Mouse (Mus musculus): ENCODE measurements around the gene Tmem240. TPM values are rescaled to one million over a fixed set of nuclear protein-coding genes. Genes with fewer than 3 reads are reported as not detected.

The Tmem240 gene
- polyA plus RNA-seq, 1 experiment from 2014 or later, result 0.92 TPM

DNA sequence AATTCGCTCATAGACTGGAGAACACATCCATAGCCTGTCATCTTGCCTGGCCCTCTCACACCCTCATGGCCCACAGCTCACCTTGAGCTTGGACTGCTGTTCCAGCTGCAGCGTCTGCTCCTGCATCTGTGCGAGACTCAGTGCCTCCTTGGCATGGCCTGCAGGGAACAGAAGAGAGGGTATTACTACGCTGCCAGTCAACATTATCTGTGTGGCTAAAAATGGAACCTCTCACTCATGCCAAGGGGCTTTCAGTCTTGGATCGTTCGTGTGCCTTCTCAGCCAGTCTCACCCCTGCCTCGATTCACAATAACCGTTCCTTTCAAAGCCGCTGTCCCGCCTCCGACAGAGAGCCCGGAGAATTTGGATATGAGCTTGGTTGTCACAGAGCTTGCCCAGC lies 22.4 kb downstream of the Tmem240 start:
- WGBS, result 93% methylated on average over 12 of the region's 12 CpGs

DNA sequence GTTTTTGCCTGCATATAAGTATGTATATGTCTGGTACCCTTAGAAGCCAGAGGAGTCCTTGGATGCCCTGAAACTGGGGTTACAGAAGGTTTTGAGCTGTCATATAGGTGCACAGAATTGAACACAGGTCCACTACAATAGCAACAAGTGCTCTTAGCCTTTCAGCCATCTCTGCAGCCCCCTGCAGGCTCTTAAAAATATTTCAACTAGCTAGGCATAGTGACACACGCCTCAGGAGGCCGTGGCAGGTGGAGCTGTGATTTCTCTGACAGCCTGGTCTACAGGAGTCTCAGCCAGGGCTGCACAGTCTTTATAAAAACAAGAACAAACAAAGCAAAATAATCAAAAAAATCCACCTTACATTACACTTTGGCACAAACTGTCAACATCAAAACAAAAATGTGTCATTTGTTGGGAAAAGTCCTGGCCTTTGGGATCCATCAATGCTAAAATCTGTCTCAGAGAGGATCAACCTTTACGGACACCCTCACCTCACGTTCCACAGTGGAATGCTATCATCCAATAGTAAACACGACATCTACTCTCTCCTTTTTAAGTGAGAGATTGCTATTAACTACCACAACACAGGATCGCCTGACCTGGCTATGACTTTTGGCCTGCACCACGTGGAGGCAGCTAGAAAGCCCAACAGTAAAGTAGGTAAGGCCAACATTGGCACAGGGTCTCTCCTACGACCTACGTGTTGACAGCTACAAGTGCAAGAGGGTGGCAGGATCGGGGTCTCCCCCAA lies 25.4 kb downstream of the Tmem240 start:
- WGBS, result 4% methylated on average over 10 of the region's 10 CpGs
- no peak for ATAC-seq (ENCODE audit: low read depth)
- Histone ChIP-seq H3K9me3 (ENCODE audit: control insufficient read depth, low read length) (no peaks in the 10 kb centered on the region), H3K36me3 (ENCODE audit: control insufficient read depth, insufficient read depth, low read length) (peaks cover 24% of the 10 kb centered on the region), H3K9ac (ENCODE audit: low read depth, low read length) (peak overlapping the region; percentile 82), H3K27me3 (replicated peaks; ENCODE audit: control insufficient read depth, insufficient read depth, low read length) (no peaks in the 10 kb centered on the region), H3K4me2 (ENCODE audit: low read depth, low read length) (peak overlapping the region; percentile 93), H3K27ac (replicated peaks; ENCODE audit: low read depth, low read length) (0 out of 2 replicates have a peak overlapping the region, but pooled peaks have one; percentile 4), H3K4me3 (ENCODE audit: low read depth, low read length) (peak overlapping the region; percentile 69), H3K4me1 (ENCODE audit: control insufficient read depth, insufficient read depth, low read length) (peaks cover 14% of the 10 kb centered on the region)
- DNase-seq (ENCODE audit: low spot score), result peak; percentile 48

More for the DNA sequence above, 22.4 kb downstream of the Tmem240 start:
- no peak overlapping the region for H3K27ac ChIP-seq (replicated peaks; ENCODE audit: low read depth, low read length)
- no peak for DNase-seq (ENCODE audit: low spot score)
- ATAC-seq (ENCODE audit: low read depth), result no peak
- H3K4me2 ChIP-seq (ENCODE audit: low read depth, low read length), result no peak overlapping the region
- H3K9ac ChIP-seq (ENCODE audit: low read depth, low read length), result no peak overlapping the region
- no peak overlapping the region for H3K4me3 ChIP-seq (ENCODE audit: low read depth, low read length)
- H3K27me3 ChIP-seq (replicated peaks; ENCODE audit: control insufficient read depth, insufficient read depth, low read length), result no peaks in the 10 kb centered on the region
- peaks cover 14% of the 10 kb centered on the region for H3K4me1 ChIP-seq (ENCODE audit: control insufficient read depth, insufficient read depth, low read length)
- H3K36me3 ChIP-seq (ENCODE audit: control insufficient read depth, insufficient read depth, low read length), result peaks cover 52% of the 10 kb centered on the region
- H3K9me3 ChIP-seq (ENCODE audit: control insufficient read depth, low read length), result no peaks in the 10 kb centered on the region

DNA sequence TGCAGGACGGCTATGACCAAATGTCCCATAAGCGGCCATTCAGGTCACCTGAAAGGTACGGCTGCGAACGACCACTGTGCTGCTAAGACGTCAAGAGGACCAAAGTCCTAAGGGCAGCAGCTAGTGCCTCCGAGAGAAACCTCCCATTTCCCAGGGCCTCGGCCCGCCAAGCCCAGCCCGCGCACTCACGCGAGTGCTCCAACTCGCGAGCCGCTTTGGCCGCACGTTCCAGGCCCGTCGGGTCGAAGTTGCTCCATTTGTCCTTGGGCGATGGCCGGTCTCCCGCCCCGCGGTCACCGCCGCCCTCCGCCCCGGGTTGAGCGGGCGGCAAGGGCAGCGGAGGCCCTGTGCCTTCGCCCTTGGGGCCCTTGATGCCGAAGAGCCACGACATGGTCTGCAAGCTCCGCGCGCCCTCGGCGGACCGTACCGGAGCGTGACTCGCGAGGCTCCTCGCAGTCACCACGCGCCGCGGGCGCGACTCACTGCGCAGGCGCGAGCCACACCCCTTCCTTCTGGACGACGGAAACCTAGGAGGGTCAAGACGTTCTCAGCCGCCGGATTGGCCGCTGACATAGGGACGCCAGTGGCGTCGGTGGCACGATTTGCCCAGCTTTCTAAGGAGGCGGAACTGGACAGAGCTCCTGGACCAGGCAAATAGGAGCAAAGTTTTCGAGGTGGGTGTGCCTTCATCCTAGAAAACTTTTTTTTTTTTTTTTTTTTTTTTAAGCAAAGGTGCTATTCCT lies 26.2 kb downstream of the Tmem240 start, which contains the start of gene Atad3a:
TSS of gene Atad3a (minus strand) at position 481 of the 743 bp plus-strand sequence.
- DNase-seq (ENCODE audit: low spot score), result peak; percentile 98
- Histone ChIP-seq H3K9me3 (ENCODE audit: control insufficient read depth, low read length) (no peaks in the 10 kb centered on the region), H3K27me3 (replicated peaks; ENCODE audit: control insufficient read depth, insufficient read depth, low read length) (no peaks in the 10 kb centered on the region), H3K4me1 (ENCODE audit: control insufficient read depth, insufficient read depth, low read length) (peaks cover 14% of the 10 kb centered on the region), H3K4me2 (ENCODE audit: low read depth, low read length) (peak within 1 kb of the TSS; percentile 93), H3K9ac (ENCODE audit: low read depth, low read length) (peak within 1 kb of the TSS; percentile 82), H3K36me3 (ENCODE audit: control insufficient read depth, insufficient read depth, low read length) (peaks cover 17% of the 10 kb centered on the region), H3K27ac (replicated peaks; ENCODE audit: low read depth, low read length) (peak within 1 kb of the TSS; percentile 56; the same call in 1 of the 2 replicates), H3K4me3 (ENCODE audit: low read depth, low read length) (peak within 1 kb of the TSS; percentile 69)
- under 1% methylated on average over 38 of the region's 68 CpGs for whole genome bisulfite sequencing
- peak; percentile 98 for ATAC-seq (ENCODE audit: low read depth)

DNA sequence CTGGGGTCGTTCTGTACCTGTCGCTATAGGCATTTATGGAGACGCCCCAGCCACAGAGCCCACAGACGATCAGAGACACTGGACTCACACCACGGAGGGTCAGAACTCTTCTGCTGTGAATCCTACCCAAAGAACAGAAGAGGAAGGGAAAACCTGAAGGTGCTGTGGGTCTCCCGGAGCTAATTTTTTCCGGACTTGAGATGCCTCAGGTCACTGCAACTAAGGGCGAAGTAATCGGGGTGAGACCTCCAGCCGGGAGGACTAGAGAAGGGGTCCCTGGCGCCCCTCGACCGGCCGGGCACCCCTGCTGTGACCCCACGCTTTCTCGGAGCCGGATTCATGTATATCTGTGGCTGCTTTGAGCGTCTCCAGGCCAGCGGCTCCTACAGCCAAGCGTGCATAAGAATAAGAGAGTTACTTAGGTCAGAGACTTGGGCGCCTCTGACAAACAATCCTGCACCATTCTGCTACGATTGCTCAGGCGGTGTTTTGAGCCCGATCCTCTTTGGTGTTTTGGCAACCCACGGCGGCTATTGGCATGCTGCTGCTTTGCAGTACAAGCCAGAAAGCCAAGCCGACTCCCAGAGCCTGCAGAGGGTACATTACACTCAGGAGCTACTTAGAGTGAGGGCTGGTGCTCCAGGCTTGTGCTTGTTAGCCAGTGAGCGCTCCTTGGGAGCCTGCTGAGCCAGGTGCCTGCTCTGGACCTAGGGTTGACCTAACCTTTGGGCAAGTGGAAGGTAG lies 26.9 kb downstream of the Tmem240 start:
- H3K4me1 ChIP-seq (ENCODE audit: control insufficient read depth, insufficient read depth, low read length), result peaks cover 14% of the 10 kb centered on the region
- 3% methylated on average over 28 of the region's 28 CpGs for WGBS
- peak overlapping the region; percentile 93 for H3K4me2 ChIP-seq (ENCODE audit: low read depth, low read length)
- peak overlapping the region; percentile 82 for H3K9ac ChIP-seq (ENCODE audit: low read depth, low read length)
- H3K27ac ChIP-seq (replicated peaks; ENCODE audit: low read depth, low read length), result peak overlapping the region; percentile 56; the same call in 1 of the 2 replicates
- peaks cover 10% of the 10 kb centered on the region; the same call in 1 of the 2 replicates for H3K36me3 ChIP-seq (ENCODE audit: control insufficient read depth, insufficient read depth, low read length)
- H3K27me3 ChIP-seq (replicated peaks; ENCODE audit: control insufficient read depth, insufficient read depth, low read length), result no peaks in the 10 kb centered on the region
- peak overlapping the region; percentile 69 for H3K4me3 ChIP-seq (ENCODE audit: low read depth, low read length)
- ATAC-seq (ENCODE audit: low read depth), result no peak
- no peak for DNase-seq (ENCODE audit: low spot score)
- no peaks in the 10 kb centered on the region for H3K9me3 ChIP-seq (ENCODE audit: control insufficient read depth, low read length)

DNA sequence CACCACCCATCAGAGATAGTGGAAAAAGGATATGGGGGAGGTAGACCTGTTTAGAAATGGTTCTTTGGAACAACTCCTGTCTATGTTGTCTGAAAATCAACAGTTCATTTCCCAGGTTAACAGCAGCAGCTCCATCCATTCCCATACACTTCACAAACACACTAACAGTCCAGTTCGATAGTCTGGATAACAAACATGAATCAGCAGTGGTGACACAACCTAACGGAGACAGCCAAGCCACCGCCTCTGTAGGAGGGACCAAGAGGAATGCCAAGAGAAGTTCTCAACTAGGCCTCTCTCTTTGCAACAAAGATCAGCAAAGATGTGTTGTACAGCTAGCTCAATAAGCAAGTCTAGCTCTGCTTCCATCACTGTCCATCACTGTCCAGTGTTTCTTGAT lies 27.8 kb downstream of the Tmem240 start:
- Histone ChIP-seq H3K27ac (replicated peaks; ENCODE audit: low read depth, low read length) (no peak overlapping the region), H3K27me3 (replicated peaks; ENCODE audit: control insufficient read depth, insufficient read depth, low read length) (no peaks in the 10 kb centered on the region), H3K9me3 (ENCODE audit: control insufficient read depth, low read length) (no peaks in the 10 kb centered on the region), H3K4me1 (ENCODE audit: control insufficient read depth, insufficient read depth, low read length) (peaks cover 14% of the 10 kb centered on the region), H3K36me3 (ENCODE audit: control insufficient read depth, insufficient read depth, low read length) (0 out of 2 replicates have a peak, but pooled peaks cover 4% of the 10 kb centered on the region), H3K4me2 (ENCODE audit: low read depth, low read length) (no peak overlapping the region), H3K9ac (ENCODE audit: low read depth, low read length) (no peak overlapping the region; the same call in 1 of the 2 replicates), H3K4me3 (ENCODE audit: low read depth, low read length) (no peak overlapping the region)
- ATAC-seq (ENCODE audit: low read depth) (no peak), DNase-seq (ENCODE audit: low spot score) (no peak)
- WGBS, result 84% methylated on average over 3 of the region's 3 CpGs

DNA sequence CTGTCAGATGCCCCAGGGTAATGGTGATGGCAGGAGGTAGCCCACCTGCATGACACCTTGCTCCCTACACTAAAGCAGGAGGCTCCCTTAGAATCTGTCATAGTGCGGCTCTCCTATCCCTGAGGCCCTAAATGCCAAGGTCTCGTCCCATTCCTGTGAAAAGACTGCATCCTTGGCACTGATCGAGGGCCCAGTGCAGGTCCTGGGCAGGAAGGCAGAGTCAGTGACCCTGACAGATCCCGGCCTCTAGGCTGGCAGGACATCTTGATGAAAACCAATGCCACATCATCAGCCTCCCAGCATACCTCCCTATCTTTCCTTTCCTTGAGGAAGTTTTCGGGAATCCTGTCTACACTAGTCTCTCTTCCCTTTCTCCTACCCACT lies 34.9 kb downstream of the Tmem240 start:
- DNase-seq (ENCODE audit: low spot score) (no peak), ATAC-seq (ENCODE audit: low read depth) (no peak)
- Histone ChIP-seq H3K9ac (ENCODE audit: low read depth, low read length) (peak overlapping the region; percentile 80), H3K4me1 (ENCODE audit: control insufficient read depth, insufficient read depth, low read length) (peaks cover 9% of the 10 kb centered on the region), H3K27ac (replicated peaks; ENCODE audit: low read depth, low read length) (no peak overlapping the region), H3K4me3 (ENCODE audit: low read depth, low read length) (peak overlapping the region; percentile 55), H3K27me3 (replicated peaks; ENCODE audit: control insufficient read depth, insufficient read depth, low read length) (no peaks in the 10 kb centered on the region), H3K4me2 (ENCODE audit: low read depth, low read length) (peak overlapping the region; percentile 87), H3K9me3 (ENCODE audit: control insufficient read depth, low read length) (no peaks in the 10 kb centered on the region), H3K36me3 (ENCODE audit: control insufficient read depth, insufficient read depth, low read length) (no peaks in the 10 kb centered on the region)
- WGBS, result 44% methylated on average over 5 of the region's 5 CpGs

DNA sequence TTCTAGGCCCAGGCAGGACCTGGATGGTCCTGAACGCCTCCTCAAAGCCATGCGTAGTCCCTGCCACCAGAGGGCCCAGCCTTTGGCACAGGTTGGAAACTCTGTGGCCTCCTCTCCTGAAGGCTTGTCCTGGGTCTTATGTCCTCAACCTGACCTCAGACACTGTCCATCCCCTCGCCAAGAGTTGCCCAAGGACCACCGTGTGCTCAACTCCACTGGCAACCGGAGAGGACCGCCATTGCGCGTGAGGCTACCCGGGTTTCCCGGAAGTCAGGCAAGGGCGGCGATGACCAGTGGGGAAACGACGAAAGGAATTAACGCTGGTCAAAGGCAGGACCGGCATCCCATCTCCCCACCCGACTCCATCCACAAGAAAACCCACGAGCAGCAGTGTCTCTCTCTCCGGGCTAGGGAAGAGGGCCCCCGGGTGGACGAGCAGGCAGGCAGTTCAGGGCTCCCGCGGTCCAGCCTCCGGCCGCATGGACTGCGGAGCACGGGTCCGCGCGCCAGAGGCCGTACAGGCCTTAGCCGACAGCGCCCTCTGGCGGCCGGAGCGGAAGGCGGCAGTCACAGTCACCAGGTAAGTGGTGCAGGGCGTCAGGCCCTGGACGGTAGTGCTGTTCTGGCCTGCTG lies 35.4 kb downstream of the Tmem240 start:
- Histone ChIP-seq H3K9ac (ENCODE audit: low read depth, low read length) (peak overlapping the region; percentile 80), H3K9me3 (ENCODE audit: control insufficient read depth, low read length) (no peaks in the 10 kb centered on the region), H3K27me3 (replicated peaks; ENCODE audit: control insufficient read depth, insufficient read depth, low read length) (no peaks in the 10 kb centered on the region), H3K4me2 (ENCODE audit: low read depth, low read length) (peak overlapping the region; percentile 87), H3K4me1 (ENCODE audit: control insufficient read depth, insufficient read depth, low read length) (peaks cover 12% of the 10 kb centered on the region), H3K27ac (replicated peaks; ENCODE audit: low read depth, low read length) (peak overlapping the region; percentile 71), H3K36me3 (ENCODE audit: control insufficient read depth, insufficient read depth, low read length) (no peaks in the 10 kb centered on the region), H3K4me3 (ENCODE audit: low read depth, low read length) (peak overlapping the region; percentile 55)
- ATAC-seq (ENCODE audit: low read depth), result peak; percentile 90
- WGBS, result 1% methylated on average over 26 of the region's 39 CpGs
- peak; percentile 88 for DNase-seq (ENCODE audit: low spot score)

DNA sequence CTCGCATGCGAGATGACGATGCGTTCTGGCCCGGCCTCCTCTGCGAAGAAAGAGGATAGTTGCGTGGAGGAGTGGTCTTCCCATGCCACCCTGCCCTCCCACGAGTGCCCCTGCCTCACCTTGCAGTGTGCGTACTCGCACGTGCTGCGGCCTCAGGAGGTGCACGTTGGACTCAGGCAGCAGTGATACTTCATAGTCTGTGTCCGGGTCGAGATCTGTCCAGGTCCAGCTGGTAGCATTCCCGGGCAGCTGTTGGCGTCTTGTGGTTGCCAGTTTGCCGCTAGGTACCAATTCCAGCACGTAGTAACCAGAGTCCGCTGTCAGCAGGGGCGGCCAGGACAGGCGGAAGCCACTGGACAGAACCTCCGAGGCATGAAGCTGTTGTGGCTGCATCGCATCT lies 36.0 kb downstream of the Tmem240 start:
- no peak for ATAC-seq (ENCODE audit: low read depth)
- no peak overlapping the region for H3K27ac ChIP-seq (replicated peaks; ENCODE audit: low read depth, low read length)
- WGBS, result 36% methylated on average over 24 of the region's 24 CpGs

More for the DNA sequence above, 36.0 kb downstream of the Tmem240 start:
- H3K4me1 ChIP-seq (ENCODE audit: control insufficient read depth, insufficient read depth, low read length), result peaks cover 18% of the 10 kb centered on the region
- DNase-seq (ENCODE audit: low spot score), result no peak
- peak overlapping the region; percentile 55 for H3K4me3 ChIP-seq (ENCODE audit: low read depth, low read length)
- peak overlapping the region; percentile 87 for H3K4me2 ChIP-seq (ENCODE audit: low read depth, low read length)
- H3K36me3 ChIP-seq (ENCODE audit: control insufficient read depth, insufficient read depth, low read length), result no peaks in the 10 kb centered on the region
- H3K9me3 ChIP-seq (ENCODE audit: control insufficient read depth, low read length), result no peaks in the 10 kb centered on the region
- H3K9ac ChIP-seq (ENCODE audit: low read depth, low read length), result peak overlapping the region; percentile 80
- no peaks in the 10 kb centered on the region for H3K27me3 ChIP-seq (replicated peaks; ENCODE audit: control insufficient read depth, insufficient read depth, low read length)

Measured in embryonic facial prominence, embryonic 14.5 days (tissue).